Mouse (Mus musculus): Measurements from ENCODE around the gene Clec4g.
"Not testable (repeated sequence)": the region's sequence is repeated elsewhere in the genome, so short reads cannot be mapped to it uniquely, and the experiment has no call there.

Gene Clec4g

GRCm38 (mm10) chr8:3720551-3720950, at the start of gene Clec4g:
Gene Clec4g, minus strand, starts transcription at chr8:3720651.
- no peak for DNase-seq

- not testable (repeated sequence) for DNase-seq
Observed at GRCm38 (mm10) chr8:3768641-3769040, 48.2 kb upstream of the Clec4g start.

- DNase-seq: peak; percentile 79 to 87
Observed at GRCm38 (mm10) chr8:3754261-3754850, 33.9 kb upstream of the Clec4g start.

- no peak for DNase-seq
Observed at GRCm38 (mm10) chr8:3748761-3749160, 28.3 kb upstream of the Clec4g start, which contains the start of gene Cd209a. Gene Cd209a, minus strand, starts transcription at chr8:3748984.

- DNase-seq: no peak
Observed at GRCm38 (mm10) chr8:3736947-3737346, 16.5 kb upstream of the Clec4g start.

GRCm38 (mm10) chr8:3735599-3735998, 15.1 kb upstream of the Clec4g start:
- no peak for DNase-seq

- no peak for DNase-seq
Observed at GRCm38 (mm10) chr8:3734084-3734483, 13.6 kb upstream of the Clec4g start.

GRCm38 (mm10) chr8:3721041-3721440, 590 bp upstream of the Clec4g start:
- DNase-seq: peak; percentile 86 to 87

GRCm38 (mm10) chr8:3718559-3718958, 1.9 kb downstream of the Clec4g start:
- DNase-seq: peak; percentile 88 to 91

GRCm38 (mm10) chr8:3717321-3717954, 3.0 kb downstream of the Clec4g start:
- DNase-seq: no peak

GRCm38 (mm10) chr8:3711646-3712045, 8.8 kb downstream of the Clec4g start:
- no peak for DNase-seq

GRCm38 (mm10) chr8:3710312-3710711, 10.1 kb downstream of the Clec4g start:
- no peak for DNase-seq

- no peak for DNase-seq
Observed at GRCm38 (mm10) chr8:3707611-3708010, 12.8 kb downstream of the Clec4g start.

- peak; percentile 32 to 43 for DNase-seq
Observed at GRCm38 (mm10) chr8:3705711-3706110, 14.7 kb downstream of the Clec4g start.

GRCm38 (mm10) chr8:3701491-3701890, 19.0 kb downstream of the Clec4g start:
- DNase-seq: no peak

- no peak for DNase-seq
Observed at GRCm38 (mm10) chr8:3694121-3694520, 26.3 kb downstream of the Clec4g start, which contains the start of gene Fcer2a. Gene Fcer2a, minus strand, starts transcription at chr8:3694175.

GRCm38 (mm10) chr8:3690774-3691173, 29.7 kb downstream of the Clec4g start:
- no peak for DNase-seq

GRCm38 (mm10) chr8:3687537-3687936, 32.9 kb downstream of the Clec4g start:
- DNase-seq: no peak

GRCm38 (mm10) chr8:3685422-3685821, 35.0 kb downstream of the Clec4g start:
- DNase-seq: peak in 1 of 2 experiments; percentile 1

GRCm38 (mm10) chr8:3684530-3684929, 35.9 kb downstream of the Clec4g start:
- DNase-seq: no peak

- peak; percentile 91 to 94 for DNase-seq
Observed at GRCm38 (mm10) chr8:3683408-3684176, 36.9 kb downstream of the Clec4g start.

GRCm38 (mm10) chr8:3682435-3682834, 38.0 kb downstream of the Clec4g start:
- DNase-seq: peak; percentile 80 to 84

GRCm38 (mm10) chr8:3679656-3680055, 40.8 kb downstream of the Clec4g start:
- peak; percentile 33 to 36 for DNase-seq

- peak; percentile 58 to 61 for DNase-seq
Observed at GRCm38 (mm10) chr8:3679236-3679635, 41.2 kb downstream of the Clec4g start.
